In the genomic region with DNA sequence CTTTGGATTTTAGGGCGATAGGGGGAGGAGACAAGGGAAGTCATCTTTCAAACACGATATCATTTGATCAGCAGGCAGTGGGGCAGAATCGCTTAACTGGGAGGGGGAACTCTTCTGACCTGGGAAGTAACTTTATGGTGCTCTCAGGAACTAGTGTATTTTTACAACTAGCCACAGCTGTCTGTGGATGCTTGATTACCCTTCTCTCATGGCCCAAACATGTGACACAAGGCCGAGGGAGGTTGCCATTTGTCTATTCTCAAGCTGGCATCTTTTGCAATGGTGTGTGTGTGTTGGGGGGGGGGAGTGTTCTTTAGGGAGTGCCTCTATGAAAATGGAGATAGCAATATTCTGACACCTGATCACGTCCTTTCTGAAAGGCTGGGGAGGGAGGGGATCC, we compare ENCODE assay signal across 27 mouse cellular contexts.
DNase-seq lines count a peak whose midpoint lies in the region; ATAC-seq and TF ChIP-seq lines count a peak whose summit lies in the region.
"Had no signal": no experiment of that assay in that cellular context is flagged by ENCODE, and none has a peak within 500 bp of the region (broad histone marks: within the 10 kb centered on the region; RNA-seq: fewer than 3 reads in every experiment).

No protein-coding gene starts in this region.

- TF ChIP-seq CTCF in kidney, postnatal 0 days (IDR thresholded peaks at IDR 0.05; ENCODE audit: low read depth) = no peak

- no peak overlapping the region for H3K9ac ChIP-seq in hindbrain, embryonic 11.5 days (ENCODE audit: low read depth, low read length)
- H3K9ac ChIP-seq in hindbrain, embryonic 12.5 days = no peak overlapping the region
- no peak overlapping the region for H3K9ac ChIP-seq in kidney, embryonic 15.5 days
- H3K9ac ChIP-seq in kidney, postnatal 0 days (ENCODE audit: low read depth, low read length) = no peak overlapping the region
- H3K9ac ChIP-seq: embryonic facial prominence, embryonic 13.5 days; embryonic facial prominence, embryonic 15.5 days; forebrain, embryonic 12.5 days had no signal

- H3K9me3 ChIP-seq in hindbrain, embryonic 11.5 days (ENCODE audit: control insufficient read depth, low read length) = no peaks in the 10 kb centered on the region
- no peaks in the 10 kb centered on the region for H3K9me3 ChIP-seq in hindbrain, embryonic 12.5 days (replicated peaks)
- no peaks in the 10 kb centered on the region for H3K9me3 ChIP-seq in kidney, embryonic 15.5 days (replicated peaks)
- no peaks in the 10 kb centered on the region for H3K9me3 ChIP-seq in kidney, postnatal 0 days (replicated peaks; ENCODE audit: low read length)
- H3K9me3 ChIP-seq: embryonic facial prominence, embryonic 13.5 days; embryonic facial prominence, embryonic 15.5 days; forebrain, embryonic 12.5 days; G1E had no signal

- ATAC-seq in hindbrain, embryonic 11.5 days (ENCODE audit: low FRiP score) = 0 out of 2 replicates have a peak, but pooled peaks have one; percentile 7
- no peak for ATAC-seq in hindbrain, embryonic 12.5 days (ENCODE audit: low FRiP score)
- peak; percentile 52; the same call in 1 of the 2 replicates for ATAC-seq in kidney, embryonic 15.5 days (replicated peaks; ENCODE audit: low FRiP score)
- ATAC-seq in kidney, postnatal 0 days (replicated peaks; ENCODE audit: low FRiP score, low read depth) = no peak
- ATAC-seq: activated CD4-positive, CD25-positive, alpha-beta regulatory T cell, adult 4 months; CD4-positive, CD25-positive, alpha-beta regulatory T cell, adult 4 months; forebrain, embryonic 14.5 days; forebrain, embryonic 16.5 days; Patski had no signal

- H3K4me2 ChIP-seq in hindbrain, embryonic 11.5 days (replicated peaks; ENCODE audit: low read depth, low read length) = no peak overlapping the region
- H3K4me2 ChIP-seq in hindbrain, embryonic 12.5 days (replicated peaks) = no peak overlapping the region
- H3K4me2 ChIP-seq in kidney, embryonic 15.5 days = no peak overlapping the region
- no peak overlapping the region for H3K4me2 ChIP-seq in kidney, postnatal 0 days (ENCODE audit: low read length)
- H3K4me2 ChIP-seq: embryonic facial prominence, embryonic 13.5 days; embryonic facial prominence, embryonic 15.5 days; forebrain, embryonic 12.5 days had no signal

- no peak overlapping the region for H3K27ac ChIP-seq in hindbrain, embryonic 11.5 days (ENCODE audit: low read depth, low read length)
- no peak overlapping the region for H3K27ac ChIP-seq in hindbrain, embryonic 12.5 days
- H3K27ac ChIP-seq in kidney, embryonic 15.5 days = 0 out of 2 replicates have a peak overlapping the region, but pooled peaks have one; percentile 51
- H3K27ac ChIP-seq in kidney, postnatal 0 days = no peak overlapping the region
- H3K27ac ChIP-seq: embryonic facial prominence, embryonic 13.5 days; embryonic facial prominence, embryonic 15.5 days; forebrain, embryonic 10.5 days; forebrain, embryonic 12.5 days had no signal

- no peak overlapping the region for H3K4me3 ChIP-seq in hindbrain, embryonic 11.5 days (ENCODE audit: low read depth, low read length)
- no peak overlapping the region for H3K4me3 ChIP-seq in hindbrain, embryonic 12.5 days
- no peak overlapping the region for H3K4me3 ChIP-seq in kidney, embryonic 15.5 days (replicated peaks)
- no peak overlapping the region for H3K4me3 ChIP-seq in kidney, postnatal 0 days (replicated peaks; ENCODE audit: low read depth, low read length)
- H3K4me3 ChIP-seq: embryonic facial prominence, embryonic 13.5 days; embryonic facial prominence, embryonic 15.5 days; erythroblast, embryonic 14.5 days; forebrain, embryonic 10.5 days; forebrain, embryonic 12.5 days had no signal

- DNase-seq in hindbrain, embryonic 11.5 days (ENCODE audit: low spot score) = no peak
- no peak for DNase-seq in kidney, postnatal 36 days
- peak; percentile 50 for DNase-seq in kidney, postnatal 0 days (ENCODE audit: low spot score)
- DNase-seq in kidney, postnatal 25 days = no peak
- DNase-seq: adrenal gland, adult 8-10 months; adrenal gland, postnatal 14 days; adrenal gland, postnatal 36 days; B cell, adult 2 months; cerebellum, adult 11-12 months; cerebellum, adult 2 months; cerebellum, adult 9-10 months; cerebellum, postnatal 10 days; cerebellum, postnatal 25 days had no signal

- H3K36me3 ChIP-seq in hindbrain, embryonic 11.5 days (ENCODE audit: control insufficient read depth, insufficient read depth, low read length) = no peaks in the 10 kb centered on the region
- H3K36me3 ChIP-seq in hindbrain, embryonic 12.5 days = no peaks in the 10 kb centered on the region
- no peaks in the 10 kb centered on the region for H3K36me3 ChIP-seq in kidney, embryonic 15.5 days
- no peaks in the 10 kb centered on the region for H3K36me3 ChIP-seq in kidney, postnatal 0 days (ENCODE audit: insufficient read depth, low read length)
- H3K36me3 ChIP-seq: embryonic facial prominence, embryonic 13.5 days; embryonic facial prominence, embryonic 15.5 days; forebrain, embryonic 10.5 days; forebrain, embryonic 12.5 days; G1E had no signal

- no peaks in the 10 kb centered on the region for H3K4me1 ChIP-seq in hindbrain, embryonic 11.5 days (replicated peaks; ENCODE audit: control insufficient read depth, insufficient read depth, low read length)
- H3K4me1 ChIP-seq in hindbrain, embryonic 12.5 days = peaks cover 5% of the 10 kb centered on the region; the same call in 1 of the 2 replicates
- peaks cover 4% of the 10 kb centered on the region; the same call in 1 of the 2 replicates for H3K4me1 ChIP-seq in kidney, embryonic 15.5 days
- H3K4me1 ChIP-seq in kidney, postnatal 0 days (replicated peaks; ENCODE audit: insufficient read depth, low read length) = no peaks in the 10 kb centered on the region
- H3K4me1 ChIP-seq: embryonic facial prominence, embryonic 15.5 days had no signal

- no peaks in the 10 kb centered on the region for H3K27me3 ChIP-seq in hindbrain, embryonic 11.5 days (ENCODE audit: control insufficient read depth, insufficient read depth, low read length)
- H3K27me3 ChIP-seq in hindbrain, embryonic 12.5 days = no peaks in the 10 kb centered on the region
- H3K27me3 ChIP-seq in kidney, embryonic 15.5 days = no peaks in the 10 kb centered on the region
- no peaks in the 10 kb centered on the region for H3K27me3 ChIP-seq in kidney, postnatal 0 days (ENCODE audit: insufficient read depth, low read length)
- H3K27me3 ChIP-seq: CH12.LX; embryonic facial prominence, embryonic 13.5 days; embryonic facial prominence, embryonic 15.5 days; forebrain, embryonic 12.5 days; Patski had no signal

- 66% methylated on average over 5 of the region's 5 CpGs for WGBS in hindbrain, embryonic 11.5 days
- 76% methylated on average over 5 of the region's 5 CpGs for WGBS in hindbrain, embryonic 12.5 days
- WGBS in kidney, embryonic 15.5 days = 31% methylated on average over 5 of the region's 5 CpGs
- 23% methylated on average over 5 of the region's 5 CpGs for WGBS in kidney, postnatal 0 days

Comparison
In these comparisons a context has a peak if more than half of its experiments do, and no peak if none do; other contexts are left out.
1. ATAC-seq: peak in hindbrain, embryonic 11.5 days (single experiment) and kidney, embryonic 15.5 days (single experiment); none in hindbrain, embryonic 12.5 days (single experiment) and kidney, postnatal 0 days (single experiment).